Mouse (Mus musculus) C2C12 (cell line): Measurements from ENCODE around the gene Arrdc1.

Experiments used
- CTCF ChIP-seq: IDR thresholded peaks from one replicate; pipeline ENCODE4 v1.5.1; 2011; ENCODE audit not compliant: control insufficient read depth, insufficient read depth, insufficient read length
- USF1 ChIP-seq: IDR thresholded peaks from one replicate; pipeline ENCODE4 v1.6.1; 2011; ENCODE audit warnings: low read depth, mild to moderate bottlenecking, control low read depth, moderate library complexity

GRCm38 (mm10) chr2:24880686-24881085 lies 54.4 kb downstream of the Arrdc1 start:
- TF ChIP-seq CTCF (no peak), USF1 (no peak)
